Mouse (Mus musculus) forebrain, embryonic 13.5 days (tissue): ENCODE results near the gene Rps5. TPM values are rescaled to one million over a fixed set of nuclear protein-coding genes. Genes with fewer than 3 reads are reported as not detected.

Experiments used
- ATAC-seq: fragments of 200-750 bp; cut with Nextera tagmentation; 2 replicates; pipeline ENCODE4 v1.8.0; 2017
- H3K27ac ChIP-seq: fragments of 300-500 bp; sonication (generic); 2 replicates; pipeline ENCODE4 v1.5.1; 2015; ENCODE audit warnings: inconsistent platforms, mild to moderate bottlenecking, moderate library complexity
- H3K27me3 ChIP-seq: fragments of 300-500 bp; sonication (generic); 2 replicates; pipeline ENCODE4 v1.6.1; 2015; ENCODE audit warnings: mild to moderate bottlenecking, inconsistent platforms
- H3K36me3 ChIP-seq: fragments of 300-500 bp; sonication (generic); 2 replicates; pipeline ENCODE4 v1.6.1; 2015; ENCODE audit warnings: mild to moderate bottlenecking, inconsistent platforms; ENCODE audit not compliant: poor library complexity, severe bottlenecking
- H3K4me1 ChIP-seq: fragments of 300-500 bp; sonication (generic); 2 replicates; pipeline ENCODE4 v1.6.1; 2015; ENCODE audit warnings: inconsistent platforms
- H3K4me2 ChIP-seq: fragments of 300-500 bp; sonication (generic); 2 replicates; pipeline ENCODE4 v1.6.1; 2015; ENCODE audit warnings: inconsistent platforms, mild to moderate bottlenecking, moderate library complexity
- H3K4me3 ChIP-seq: fragments of 300-500 bp; sonication (generic); 2 replicates; pipeline ENCODE4 v1.5.1; 2015; ENCODE audit warnings: mild to moderate bottlenecking, inconsistent platforms
- H3K9ac ChIP-seq: fragments of 300-500 bp; sonication (generic); 2 replicates; pipeline ENCODE4 v1.6.1; 2015; ENCODE audit warnings: mild to moderate bottlenecking, inconsistent platforms
- H3K9me3 ChIP-seq: fragments of 300-500 bp; sonication (generic); replicated peaks from 2 replicates; pipeline ENCODE4 v1.6.1; 2016; ENCODE audit warnings: inconsistent platforms
- WGBS: fragments of 180-500 bp; shearing (Covaris S2); methylation state at CpG from one replicate; pipeline ENCODE4 v1.1.7; 2015; 5-methylcytosine and 5-hydroxymethylcytosine counted together
- polyA plus RNA-seq: library from polyadenylated mRNA; unstranded; fragments of >200 nt; fragmentation: Nextera tagmentation; extraction: Ambion mirVana; gene quantifications from 2 replicates; pipeline ENCODE4 v1.2.1, GENCODE M21; 2015

Gene Rps5
- polyA plus RNA-seq, 1 experiment from 2014 or later = 824 TPM

DNA sequence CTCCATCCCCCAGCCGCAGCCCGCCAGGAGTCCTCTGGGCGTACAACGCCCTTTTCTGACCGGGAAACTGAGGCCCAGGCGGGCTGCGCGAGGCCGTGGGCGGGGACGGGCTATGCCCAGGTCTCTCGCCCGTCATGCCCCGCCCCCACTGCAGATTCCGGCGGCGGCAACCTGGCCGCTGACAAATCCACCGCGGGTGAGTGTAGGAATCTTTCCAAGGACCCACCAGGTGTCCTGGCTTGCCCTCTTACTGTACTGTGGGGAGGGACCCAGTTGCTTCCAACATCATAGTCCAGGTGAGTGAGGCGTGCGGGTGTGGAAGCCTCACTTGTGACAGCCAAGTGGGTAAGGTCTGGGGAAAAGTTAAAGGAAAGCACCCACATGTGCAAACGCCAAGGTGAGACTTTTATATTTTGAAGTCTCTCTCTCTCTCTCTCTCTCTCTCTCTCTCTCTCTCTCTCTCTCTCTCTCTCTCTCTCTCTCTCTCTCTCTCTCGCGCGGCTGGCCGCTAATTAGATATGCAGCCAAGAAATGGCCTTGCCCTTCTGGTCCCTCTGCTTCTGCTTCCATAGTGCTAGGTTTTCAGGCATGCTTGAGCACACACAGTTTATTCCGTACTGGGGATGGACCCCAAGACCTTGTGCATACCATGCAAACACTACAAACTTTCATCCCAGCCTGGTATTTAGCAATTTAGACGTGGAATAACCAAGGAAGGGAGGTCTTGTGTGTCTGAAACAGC lies 44.2 kb downstream of the Rps5 start:
- peaks cover 29% of the 10 kb centered on the region for H3K36me3 ChIP-seq
- H3K27me3 ChIP-seq = no peaks in the 10 kb centered on the region
- peaks cover 25% of the 10 kb centered on the region for H3K4me1 ChIP-seq
- WGBS = under 1% methylated on average over 29 of the region's 29 CpGs
- peak; percentile 57 for ATAC-seq
- H3K4me2 ChIP-seq = peak overlapping the region; percentile 95
- H3K9ac ChIP-seq = peak overlapping the region; percentile 94
- no peaks in the 10 kb centered on the region for H3K9me3 ChIP-seq
- peak overlapping the region; percentile 90 for H3K4me3 ChIP-seq
- peak overlapping the region; percentile 90 for H3K27ac ChIP-seq

DNA sequence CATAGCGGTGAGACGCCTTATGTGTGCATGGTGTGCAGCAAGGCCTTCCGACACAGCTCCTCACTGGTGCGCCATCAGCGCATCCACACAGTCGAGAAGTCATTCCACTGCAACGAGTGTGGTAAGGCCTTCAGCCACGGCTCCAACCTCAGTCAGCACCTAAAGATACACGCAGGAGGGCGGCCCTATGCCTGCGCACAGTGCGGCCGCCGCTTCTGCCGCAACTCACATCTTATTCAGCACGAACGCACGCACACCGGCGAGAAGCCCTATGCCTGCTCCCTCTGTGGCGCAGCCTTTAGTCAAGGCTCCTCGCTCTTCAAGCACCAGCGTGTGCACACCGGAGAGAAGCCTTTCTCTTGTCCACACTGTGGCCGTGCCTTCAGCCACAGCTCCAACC lies 48.8 kb downstream of the Rps5 start:
- Histone ChIP-seq H3K4me3 (no peak overlapping the region), H3K9me3 (no peaks in the 10 kb centered on the region), H3K4me1 (peaks cover 17% of the 10 kb centered on the region), H3K27ac (no peak overlapping the region), H3K4me2 (no peak overlapping the region), H3K27me3 (no peaks in the 10 kb centered on the region), H3K9ac (no peak overlapping the region), H3K36me3 (peaks cover 55% of the 10 kb centered on the region)
- WGBS = 97% methylated on average over 25 of the region's 25 CpGs
- ATAC-seq = no peak

Other genes starting within 250 kb of the Rps5 start
- not detected in 2 replicates for gene Vmn2r55, start 237.3 kb upstream of the Rps5 start, polyA plus RNA-seq
- gene Vmn2r56, start 187.3 kb upstream of the Rps5 start, polyA plus RNA-seq = not detected in 2 replicates
- gene Zscan18, start 118.7 kb upstream of the Rps5 start, polyA plus RNA-seq = 11.4 and 14.9 TPM in 2 replicates
- 31.0 and 31.4 TPM in 2 replicates for gene Zfp329, start 103.4 kb upstream of the Rps5 start, polyA plus RNA-seq
- 32.6 and 33.3 TPM in 2 replicates for gene Zfp110, start 87.5 kb upstream of the Rps5 start, polyA plus RNA-seq
- 7.0 and 7.5 TPM in 2 replicates for gene Zfp128, start 41.1 kb upstream of the Rps5 start, polyA plus RNA-seq
- 11.8 and 13.6 TPM in 2 replicates for gene Zscan22, start 24.5 kb upstream of the Rps5 start, polyA plus RNA-seq
- gene Rnf225, start 5.1 kb downstream of the Rps5 start, polyA plus RNA-seq = 0.74 and 0.78 TPM in 2 replicates
- gene Zfp324, start 43.5 kb downstream of the Rps5 start, polyA plus RNA-seq = 12.3 and 12.5 TPM in 2 replicates
- gene Zfp446, start 55.6 kb downstream of the Rps5 start, polyA plus RNA-seq = 12.7 and 14.5 TPM in 2 replicates
- 0.12 and 0.53 TPM in 2 replicates for gene Slc27a5, start 75.9 kb downstream of the Rps5 start, polyA plus RNA-seq
- 270 and 289 TPM in 2 replicates for gene Trim28, start 76.8 kb downstream of the Rps5 start, polyA plus RNA-seq
- 32.8 and 37.1 TPM in 2 replicates for gene Zbtb45, start 87.7 kb downstream of the Rps5 start, polyA plus RNA-seq
- 164 and 168 TPM in 2 replicates for gene Chmp2a, start 112.5 kb downstream of the Rps5 start, polyA plus RNA-seq
- gene Ube2m, start 116.0 kb downstream of the Rps5 start, polyA plus RNA-seq = 44.0 and 53.7 TPM in 2 replicates
- 5.1 and 6.0 TPM in 2 replicates for gene Mzf1, start 132.5 kb downstream of the Rps5 start, polyA plus RNA-seq
- not detected in 2 replicates for gene Vmn1r85, start 172.9 kb downstream of the Rps5 start, polyA plus RNA-seq
- gene Vmn1r86, start 197.6 kb downstream of the Rps5 start, polyA plus RNA-seq = not detected in 2 replicates
- not detected in 2 replicates for gene Vmn1r87, start 217.9 kb downstream of the Rps5 start, polyA plus RNA-seq
- gene Vmn1r88, start 237.3 kb downstream of the Rps5 start, polyA plus RNA-seq = not detected in 2 replicates